Mouse (Mus musculus) heart, embryonic 14.5 days (tissue): ENCODE data around the gene Cdk9. TPM values are rescaled to one million over a fixed set of nuclear protein-coding genes. Genes with fewer than 3 reads are reported as not detected.

ENCODE experiments used
- ATAC-seq: fragments of 200-750 bp; cut with Nextera tagmentation; 2 replicates; pipeline ENCODE4 v1.8.0; 2017; ENCODE audit warnings: low read depth, moderate TSS enrichment; ENCODE audit not compliant: insufficient number of reproducible peaks, insufficient read depth, low FRiP score
- H3K27ac ChIP-seq, 2 experiments: fragments of 200-500 bp in 1 of 2; fragments of 300-500 bp in 1 of 2; sonication (generic) in 1 of 2; replicated peaks in 1 of 2; 2 replicates each; pipeline ENCODE4 v1.5.1; 2012 to 2014; ENCODE audit warnings: low read depth in 2 of 2, low read length in 2 of 2, control low read depth in 1 of 2, mild to moderate bottlenecking in 1 of 2, mixed read lengths in 1 of 2; ENCODE audit not compliant: control insufficient read depth in 1 of 2, insufficient read depth in 1 of 2
- H3K27me3 ChIP-seq: fragments of 300-500 bp; sonication (generic); 2 replicates; pipeline ENCODE4 v1.6.1; 2014; ENCODE audit warnings: mild to moderate bottlenecking, low read length, control low read depth; ENCODE audit not compliant: control insufficient read depth, insufficient read depth
- H3K36me3 ChIP-seq: fragments of 300-500 bp; sonication (generic); 2 replicates; pipeline ENCODE4 v1.6.1; 2014; ENCODE audit warnings: mild to moderate bottlenecking, control low read depth, low read length, mixed read lengths; ENCODE audit not compliant: control insufficient read depth, insufficient read depth
- H3K4me1 ChIP-seq, 2 experiments: fragments of 200-500 bp in 1 of 2; fragments of 300-500 bp in 1 of 2; sonication (generic) in 1 of 2; 2 replicates each; pipeline ENCODE4 v1.6.1; 2012 to 2014; ENCODE audit warnings: low read length in 2 of 2, control low read depth in 1 of 2, mixed read lengths in 1 of 2; ENCODE audit not compliant: control insufficient read depth in 2 of 2, insufficient read depth in 2 of 2
- H3K4me2 ChIP-seq: fragments of 300-500 bp; sonication (generic); 2 replicates; pipeline ENCODE4 v1.6.1; 2014; ENCODE audit warnings: mild to moderate bottlenecking, low read length
- H3K4me3 ChIP-seq, 2 experiments: fragments of 200-500 bp in 1 of 2; fragments of 300-500 bp in 1 of 2; sonication (generic) in 1 of 2; 2 replicates each; pipeline ENCODE4 v1.5.1; 2012 to 2014; ENCODE audit warnings: low read length in 2 of 2, mild to moderate bottlenecking in 2 of 2, control low read depth in 1 of 2, low read depth in 1 of 2, moderate library complexity in 1 of 2; ENCODE audit not compliant: control insufficient read depth in 1 of 2, insufficient read depth in 1 of 2
- H3K9ac ChIP-seq: fragments of 300-500 bp; sonication (generic); 2 replicates; pipeline ENCODE4 v1.6.1; 2014; ENCODE audit warnings: mild to moderate bottlenecking, low read length
- H3K9me3 ChIP-seq: fragments of 300-500 bp; sonication (generic); 2 replicates; pipeline ENCODE4 v1.6.1; 2016; ENCODE audit warnings: low read length, control low read depth; ENCODE audit not compliant: control insufficient read depth
- WGBS: fragments of 180-500 bp; shearing (Covaris S2); extraction: QIAGEN DNeasy Blood & Tissue Kit; methylation state at CpG from one replicate; pipeline ENCODE4 v1.1.7; 2014; 5-methylcytosine and 5-hydroxymethylcytosine counted together
- polyA plus RNA-seq: library from polyadenylated mRNA; unstranded; fragments of >200 nt; fragmentation: Nextera tagmentation; extraction: Ambion mirVana; gene quantifications from 2 replicates; pipeline ENCODE4 v1.2.1, GENCODE M21; 2014

The Cdk9 gene
- polyA plus RNA-seq, 1 experiment from 2014 or later: 45.3 TPM

DNA sequence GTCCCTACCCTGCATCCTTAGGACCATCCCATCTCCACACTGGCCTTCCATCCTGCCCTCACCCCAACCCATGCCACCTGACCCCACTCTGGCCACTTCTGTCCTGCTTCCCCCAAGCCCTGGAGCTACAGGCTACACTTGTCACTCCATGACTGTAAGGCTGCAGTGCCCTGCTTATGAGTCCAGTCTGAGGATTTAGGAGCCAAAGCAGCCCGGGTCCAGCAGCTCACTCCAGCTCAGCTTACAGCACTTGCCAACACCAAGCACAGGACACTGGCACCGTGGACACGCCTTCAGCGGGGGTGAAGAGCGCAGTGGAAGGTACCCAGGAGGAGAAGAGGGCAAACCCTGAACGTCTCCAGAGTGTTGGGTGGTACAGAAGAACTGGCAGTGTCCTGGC is 5.9 kb downstream of the Cdk9 start:
- H3K9ac ChIP-seq: no peak overlapping the region
- peaks cover 3 to 11% of the 10 kb centered on the region in 2 experiments for H3K4me1 ChIP-seq
- no peaks in the 10 kb centered on the region for H3K9me3 ChIP-seq
- H3K4me3 ChIP-seq: no peak overlapping the region
- H3K27ac ChIP-seq: no peak overlapping the region
- no peak overlapping the region for H3K4me2 ChIP-seq
- H3K36me3 ChIP-seq: peaks cover 89% of the 10 kb centered on the region
- ATAC-seq: no peak
- no peaks in the 10 kb centered on the region for H3K27me3 ChIP-seq
- 92% methylated on average over 6 of the region's 6 CpGs for WGBS

GRCm38 (mm10) chr2:32705018-32705417 is 7.9 kb downstream of the Cdk9 start:
- 90% methylated on average over 7 of the region's 7 CpGs for WGBS
- H3K4me1 ChIP-seq: no peaks in the 10 kb centered on the region
- peaks cover 72% of the 10 kb centered on the region for H3K36me3 ChIP-seq
- no peak overlapping the region for H3K27ac ChIP-seq
- no peak overlapping the region for H3K4me2 ChIP-seq
- no peak overlapping the region for H3K4me3 ChIP-seq
- H3K9me3 ChIP-seq: no peaks in the 10 kb centered on the region
- no peak overlapping the region for H3K9ac ChIP-seq
- H3K27me3 ChIP-seq: no peaks in the 10 kb centered on the region
- no peak for ATAC-seq

DNA sequence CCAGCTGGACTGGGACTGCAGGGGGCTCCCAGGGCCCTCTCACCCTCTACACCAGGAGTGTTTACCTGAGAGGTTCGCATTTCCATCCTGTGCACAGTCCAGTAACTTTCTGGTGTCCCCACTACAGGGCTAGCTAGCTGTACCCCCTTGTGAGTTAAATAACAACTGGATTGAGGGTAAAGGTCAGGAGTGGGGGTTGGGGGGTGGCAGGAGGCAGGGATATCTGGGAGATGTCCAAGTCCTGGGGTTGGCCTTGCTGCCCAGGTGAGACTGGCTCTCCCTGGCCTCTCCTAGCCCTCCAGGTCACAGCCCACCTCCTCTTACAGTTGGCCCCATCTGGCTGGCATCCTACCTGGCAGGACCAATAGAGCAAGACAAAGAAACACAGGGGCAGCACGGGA is 8.9 kb downstream of the Cdk9 start, which contains the start of gene Fpgs:
Gene Fpgs (minus strand): TSS at position 125 of the 401 bp plus-strand sequence.
- Histone ChIP-seq H3K4me2 (no peak within 1 kb of the TSS), H3K27ac (no peak within 1 kb of the TSS), H3K9ac (no peak within 1 kb of the TSS), H3K27me3 (no peaks in the 10 kb centered on the region), H3K4me3 (no peak within 1 kb of the TSS), H3K4me1 (no peaks in the 10 kb centered on the region), H3K36me3 (peaks cover 62% of the 10 kb centered on the region), H3K9me3 (no peaks in the 10 kb centered on the region)
- no peak for ATAC-seq
- 79% methylated on average over 2 of the region's 2 CpGs for WGBS

DNA sequence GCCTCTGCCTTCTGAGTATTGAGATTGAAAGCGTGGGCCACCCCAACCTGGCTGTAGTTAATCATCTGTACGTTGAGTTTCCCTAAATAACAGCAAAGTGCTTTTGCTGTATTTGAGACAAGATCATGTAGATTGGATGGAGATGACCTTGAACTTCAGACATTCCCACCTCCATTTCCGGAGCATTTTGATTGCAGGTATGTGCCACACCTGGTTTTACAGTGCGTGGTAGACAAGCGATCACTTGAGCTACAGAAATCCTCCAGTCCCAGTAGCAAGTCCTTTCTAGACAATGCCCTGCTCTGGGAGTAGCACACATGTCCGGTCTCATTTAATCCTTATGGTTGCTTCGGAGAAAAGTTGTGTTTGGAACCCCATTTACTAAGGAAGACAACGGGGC is 9.8 kb downstream of the Cdk9 start:
- Histone ChIP-seq H3K4me2 (no peak overlapping the region), H3K4me1 (no peaks in the 10 kb centered on the region), H3K27ac (no peak overlapping the region), H3K9ac (no peak overlapping the region), H3K36me3 (peaks cover 52% of the 10 kb centered on the region), H3K4me3 (no peak overlapping the region), H3K9me3 (no peaks in the 10 kb centered on the region), H3K27me3 (no peaks in the 10 kb centered on the region)
- no peak for ATAC-seq
- 93% methylated on average over 8 of the region's 8 CpGs for WGBS

- ATAC-seq: no peak; the same call in 1 of the 2 replicates
- Histone ChIP-seq H3K36me3 (peaks cover 33% of the 10 kb centered on the region), H3K27ac (no peak overlapping the region), H3K27me3 (no peaks in the 10 kb centered on the region), H3K9me3 (no peaks in the 10 kb centered on the region), H3K4me3 (no peak overlapping the region), H3K9ac (no peak overlapping the region), H3K4me1 (no peaks in the 10 kb centered on the region), H3K4me2 (no peak overlapping the region)
- 75% methylated on average over 14 of the region's 14 CpGs for WGBS
Measured at GRCm38 (mm10) chr2:32700966-32701743, 11.7 kb downstream of the Cdk9 start.

DNA sequence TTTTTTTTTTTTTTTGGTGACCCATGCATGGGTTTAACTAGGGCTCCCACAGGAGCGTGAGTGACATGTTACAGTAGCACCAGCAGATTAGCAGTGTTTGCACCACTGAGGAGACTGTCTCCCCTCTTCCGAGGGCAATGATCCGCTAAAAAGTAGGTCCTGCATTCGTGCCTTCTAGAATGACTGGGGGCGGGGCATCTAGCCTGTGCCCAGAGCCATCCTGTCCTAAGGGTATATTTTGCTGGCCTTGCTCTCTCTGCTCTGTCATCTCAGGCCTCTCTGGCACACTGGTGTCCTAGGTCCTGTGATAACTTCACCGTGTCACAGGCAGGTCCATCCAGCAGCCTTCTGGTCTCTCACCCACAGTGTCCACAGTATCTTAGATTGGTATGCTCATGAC is 13.2 kb downstream of the Cdk9 start:
- ATAC-seq: no peak
- H3K36me3 ChIP-seq: peaks cover 18% of the 10 kb centered on the region

DNA sequence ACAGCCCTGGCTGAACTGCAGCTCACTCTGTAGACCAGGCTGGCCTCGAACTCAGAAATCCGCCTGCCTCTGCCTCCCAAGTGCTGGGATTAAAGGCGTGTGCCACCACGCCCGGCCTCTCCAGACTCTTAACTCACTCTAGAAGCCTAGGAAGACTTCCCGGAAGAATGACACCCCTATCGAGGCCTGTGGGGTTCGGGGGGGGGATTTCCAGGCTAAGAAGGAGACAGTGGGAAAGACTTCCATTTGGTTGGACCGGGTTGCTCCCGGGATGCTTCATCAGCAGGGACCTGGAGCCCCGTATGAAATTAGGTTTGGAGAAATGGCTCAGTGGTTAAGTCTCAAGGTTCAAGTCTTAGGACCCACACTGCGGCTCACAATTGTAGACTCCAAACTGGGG is 18.2 kb downstream of the Cdk9 start:
- H3K9me3 ChIP-seq: no peaks in the 10 kb centered on the region
- no peak for ATAC-seq
- peaks cover 10 to 15% of the 10 kb centered on the region in 2 experiments for H3K4me1 ChIP-seq
- no peaks in the 10 kb centered on the region for H3K36me3 ChIP-seq
- peak overlapping the region; percentile 96 for H3K4me2 ChIP-seq
- H3K27ac ChIP-seq: 0 out of 4 replicates have a peak overlapping the region, but pooled peaks of 1 of the 2 experiments have one; percentile 58
- H3K9ac ChIP-seq: peak overlapping the region; percentile 95
- WGBS: 87% methylated on average over 12 of the region's 12 CpGs
- no peaks in the 10 kb centered on the region for H3K27me3 ChIP-seq
- H3K4me3 ChIP-seq: peak overlapping the region; percentile 56 to 78; a peak in 3 of 4 replicates

More for the DNA sequence above, 13.2 kb downstream of the Cdk9 start:
- Histone ChIP-seq H3K9me3 (no peaks in the 10 kb centered on the region), H3K27me3 (no peaks in the 10 kb centered on the region), H3K4me3 (no peak overlapping the region), H3K4me2 (no peak overlapping the region), H3K27ac (no peak overlapping the region), H3K4me1 (no peaks in the 10 kb centered on the region), H3K9ac (no peak overlapping the region)
- WGBS: 75% methylated on average over 6 of the region's 6 CpGs
